Mouse (Mus musculus): ENCODE data around the gene Lpin1.

- TF ChIP-seq CTCF (IDR thresholded peaks at IDR 0.05; ENCODE audit: control insufficient read depth, insufficient read depth, insufficient read length) (no peak), USF1 (IDR thresholded peaks at IDR 0.05; ENCODE audit: low read depth) (no peak), MYOD1 (IDR thresholded peaks at IDR 0.05; ENCODE audit: control insufficient read depth, insufficient read length, low read depth) (no peak)
Observed at GRCm38 (mm10) chr12:16635816-16636215, 25.1 kb upstream of the Lpin1 start.

Measured in C2C12 (cell line).